Mouse (Mus musculus): ENCODE measurements around the gene Ubxn6. TPM values are rescaled to one million over a fixed set of nuclear protein-coding genes. Genes with fewer than 3 reads are reported as not detected.
A peak's percentile ranks its signal among the peaks of the same experiment; 100 is the strongest.
"Not testable (repeated sequence)": the region's sequence is repeated elsewhere in the genome, so short reads cannot be mapped to it uniquely, and the experiment has no call there.

The Ubxn6 gene
- total and polyA plus RNA-seq, 3 experiments = 47.6 to 64.4 (median 53.5) TPM

GRCm38 (mm10) chr17:56071126-56071525 lies 3.7 kb downstream of the Ubxn6 start:
- H3K79me2 ChIP-seq (replicated peaks; ENCODE audit: control insufficient read depth, insufficient read depth, low read length) = no peaks in the 10 kb centered on the region
- no peaks in the 10 kb centered on the region for H3K27me3 ChIP-seq (ENCODE audit: control insufficient read depth, insufficient read depth, low read length)
- H3K36me3 ChIP-seq (ENCODE audit: control insufficient read depth, insufficient read depth, low read length) = no peaks in the 10 kb centered on the region
- TF ChIP-seq CTCF (IDR thresholded peaks at IDR 0.05) = no peak
- peaks cover 2% of the 10 kb centered on the region for H3K4me1 ChIP-seq (ENCODE audit: control insufficient read depth, insufficient read depth, low read length)
- intact Hi-C loops (cut with DNase I) = no loop called here
- no peak overlapping the region for H3K4me3 ChIP-seq
- no peak overlapping the region for H3K9ac ChIP-seq (ENCODE audit: low read depth, low read length)
- DNase-seq = no peak
- no peak overlapping the region for H3K27ac ChIP-seq

- no peak overlapping the region for H3K9ac ChIP-seq (ENCODE audit: low read depth, low read length)
- H3K27me3 ChIP-seq (ENCODE audit: control insufficient read depth, insufficient read depth, low read length) = no peaks in the 10 kb centered on the region
- H3K27ac ChIP-seq = no peak overlapping the region
- TF ChIP-seq EP300 (IDR thresholded peaks at IDR 0.05; ENCODE audit: insufficient read depth, low read depth, low read length) = no peak
- TF ChIP-seq POLR2A (IDR thresholded peaks at IDR 0.05; ENCODE audit: insufficient read depth, low read depth, low read length) = no peak
- TF ChIP-seq CTCF (IDR thresholded peaks at IDR 0.05) = no peak
- WGBS = 95% methylated on average over 14 of the region's 14 CpGs
- H3K4me1 ChIP-seq (ENCODE audit: control insufficient read depth, insufficient read depth, low read length) = no peaks in the 10 kb centered on the region; the same call in 1 of the 2 replicates
- intact Hi-C loops (cut with DNase I) = no loop called here
- no peaks in the 10 kb centered on the region for H3K79me2 ChIP-seq (replicated peaks; ENCODE audit: control insufficient read depth, insufficient read depth, low read length)
- H3K4me3 ChIP-seq = no peak overlapping the region
- H3K36me3 ChIP-seq (ENCODE audit: control insufficient read depth, insufficient read depth, low read length) = no peaks in the 10 kb centered on the region
- no peak for DNase-seq
Observed at GRCm38 (mm10) chr17:56069066-56069465, 5.8 kb downstream of the Ubxn6 start.

DNA sequence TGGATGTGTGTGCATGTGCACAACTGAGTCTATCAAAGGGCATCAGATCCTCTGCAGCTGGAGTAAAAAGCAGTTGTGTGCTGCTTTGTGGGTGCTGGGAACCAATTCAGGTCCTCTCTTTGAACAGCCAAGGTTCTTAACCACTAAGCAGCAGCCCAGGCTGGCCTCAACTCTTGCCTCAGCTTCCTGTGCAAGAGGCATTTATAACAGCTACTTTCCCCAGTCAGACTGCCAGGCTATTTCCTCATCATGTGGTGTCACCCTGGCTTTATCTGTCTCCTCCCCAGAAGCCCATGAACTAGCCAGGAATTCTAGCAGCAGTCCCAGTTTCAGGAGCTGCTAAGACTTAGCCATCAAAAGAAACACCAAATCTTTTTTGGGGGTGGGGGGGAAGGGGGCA lies 8.4 kb downstream of the Ubxn6 start:
- no peak for TF ChIP-seq EP300 (IDR thresholded peaks at IDR 0.05; ENCODE audit: insufficient read depth, low read depth, low read length)
- no peak for TF ChIP-seq POLR2A (IDR thresholded peaks at IDR 0.05; ENCODE audit: insufficient read depth, low read depth, low read length)
- no peak for TF ChIP-seq CTCF (IDR thresholded peaks at IDR 0.05)
- intact Hi-C loops (cut with DNase I) = no loop called here
- H3K4me3 ChIP-seq = no peak overlapping the region
- no peak overlapping the region for H3K27ac ChIP-seq
- no peaks in the 10 kb centered on the region for H3K36me3 ChIP-seq (ENCODE audit: control insufficient read depth, insufficient read depth, low read length)
- no peak overlapping the region for H3K9ac ChIP-seq (ENCODE audit: low read depth, low read length)
- no peaks in the 10 kb centered on the region for H3K4me1 ChIP-seq (ENCODE audit: control insufficient read depth, insufficient read depth, low read length)
- DNase-seq = no peak
- no peaks in the 10 kb centered on the region for H3K79me2 ChIP-seq (replicated peaks; ENCODE audit: control insufficient read depth, insufficient read depth, low read length)
- H3K27me3 ChIP-seq (ENCODE audit: control insufficient read depth, insufficient read depth, low read length) = no peaks in the 10 kb centered on the region

DNA sequence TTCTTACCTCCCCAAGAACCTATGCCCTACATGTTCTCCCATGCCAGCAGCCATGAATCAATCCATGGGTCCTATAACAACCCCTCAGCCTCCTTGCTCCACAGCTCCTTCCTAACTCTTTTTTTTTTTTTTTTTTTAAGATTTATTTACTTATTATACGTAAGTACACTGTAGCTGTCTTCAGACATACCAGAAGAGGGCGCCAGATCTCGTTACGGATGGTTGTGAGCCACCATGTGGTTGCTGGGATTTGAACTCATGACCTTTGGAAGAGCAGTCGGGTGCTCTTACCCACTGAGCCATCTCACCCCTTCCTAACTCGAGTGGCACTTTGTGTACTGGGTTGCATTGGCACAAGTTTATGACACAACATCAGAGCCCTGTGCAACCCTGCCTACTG lies 9.1 kb downstream of the Ubxn6 start:
- H3K79me2 ChIP-seq (replicated peaks; ENCODE audit: control insufficient read depth, insufficient read depth, low read length) = not testable (repeated sequence)

GRCm38 (mm10) chr17:56062081-56062480 lies 12.7 kb downstream of the Ubxn6 start:
- no peak for TF ChIP-seq POLR2A (IDR thresholded peaks at IDR 0.05; ENCODE audit: insufficient read depth, low read depth, low read length)
- no peak for TF ChIP-seq EP300 (IDR thresholded peaks at IDR 0.05; ENCODE audit: insufficient read depth, low read depth, low read length)
- TF ChIP-seq CTCF (IDR thresholded peaks at IDR 0.05) = no peak
- WGBS = 89% methylated on average over 7 of the region's 7 CpGs
- Histone ChIP-seq H3K27ac (no peak overlapping the region), H3K4me3 (no peak overlapping the region), H3K9ac (ENCODE audit: low read depth, low read length) (no peak overlapping the region), H3K4me1 (ENCODE audit: control insufficient read depth, insufficient read depth, low read length) (no peaks in the 10 kb centered on the region; the same call in 1 of the 2 replicates), H3K27me3 (ENCODE audit: control insufficient read depth, insufficient read depth, low read length) (no peaks in the 10 kb centered on the region), H3K36me3 (ENCODE audit: control insufficient read depth, insufficient read depth, low read length) (no peaks in the 10 kb centered on the region), H3K79me2 (replicated peaks; ENCODE audit: control insufficient read depth, insufficient read depth, low read length) (no peaks in the 10 kb centered on the region)
- intact Hi-C loops (cut with DNase I) = no loop called here
- no peak for DNase-seq

More for the DNA sequence above, 9.1 kb downstream of the Ubxn6 start:
- intact Hi-C loops (cut with DNase I); H3K9ac ChIP-seq (ENCODE audit: low read depth, low read length); H3K27me3 ChIP-seq (ENCODE audit: control insufficient read depth, insufficient read depth, low read length); H3K4me1 ChIP-seq (ENCODE audit: control insufficient read depth, insufficient read depth, low read length); DNase-seq; H3K27ac ChIP-seq; H3K4me3 ChIP-seq; H3K36me3 ChIP-seq (ENCODE audit: control insufficient read depth, insufficient read depth, low read length): not testable (repeated sequence)
- WGBS = 82% methylated on average over 6 of the region's 6 CpGs
- TF ChIP-seq CTCF (IDR thresholded peaks at IDR 0.05) = peak; percentile 22

GRCm38 (mm10) chr17:56057381-56058120 lies 17.3 kb downstream of the Ubxn6 start:
- Histone ChIP-seq H3K27ac (peak overlapping the region; percentile 31), H3K79me2 (replicated peaks; ENCODE audit: control insufficient read depth, insufficient read depth, low read length) (no peaks in the 10 kb centered on the region), H3K4me3 (no peak overlapping the region), H3K9ac (ENCODE audit: low read depth, low read length) (no peak overlapping the region), H3K36me3 (ENCODE audit: control insufficient read depth, insufficient read depth, low read length) (no peaks in the 10 kb centered on the region), H3K4me1 (ENCODE audit: control insufficient read depth, insufficient read depth, low read length) (no peaks in the 10 kb centered on the region; the same call in 1 of the 2 replicates), H3K27me3 (ENCODE audit: control insufficient read depth, insufficient read depth, low read length) (no peaks in the 10 kb centered on the region)
- no peak for DNase-seq
- 0 out of 2 replicates have a peak, but pooled peaks have one; percentile 3 for TF ChIP-seq CTCF (IDR thresholded peaks at IDR 0.05)
- TF ChIP-seq POLR2A (IDR thresholded peaks at IDR 0.05; ENCODE audit: insufficient read depth, low read depth, low read length) = no peak
- no peak for TF ChIP-seq EP300 (IDR thresholded peaks at IDR 0.05; ENCODE audit: insufficient read depth, low read depth, low read length)
- intact Hi-C loops (cut with DNase I) = no loop called here
- 78% methylated on average over 11 of the region's 11 CpGs for WGBS

Data from heart, adult 2 months (tissue).